Mouse (Mus musculus) testis, adult 2 months (tissue): ENCODE data around the gene Atp8a2.

Experiments used
- CTCF ChIP-seq: fragments of 200-500 bp; IDR thresholded peaks from 2 replicates; pipeline ENCODE4 v1.5.1; 2012; ENCODE audit warnings: low read depth, mild to moderate bottlenecking, inconsistent platforms, low read length, moderate library complexity; ENCODE audit not compliant: control insufficient read depth, insufficient read depth, insufficient replicate concordance
- POLR2A ChIP-seq: fragments of 200-500 bp; IDR thresholded peaks from 2 replicates; pipeline ENCODE4 v1.6.1; 2012; ENCODE audit warnings: low read depth, mild to moderate bottlenecking, inconsistent platforms, low read length, moderate library complexity; ENCODE audit not compliant: control insufficient read depth

DNA sequence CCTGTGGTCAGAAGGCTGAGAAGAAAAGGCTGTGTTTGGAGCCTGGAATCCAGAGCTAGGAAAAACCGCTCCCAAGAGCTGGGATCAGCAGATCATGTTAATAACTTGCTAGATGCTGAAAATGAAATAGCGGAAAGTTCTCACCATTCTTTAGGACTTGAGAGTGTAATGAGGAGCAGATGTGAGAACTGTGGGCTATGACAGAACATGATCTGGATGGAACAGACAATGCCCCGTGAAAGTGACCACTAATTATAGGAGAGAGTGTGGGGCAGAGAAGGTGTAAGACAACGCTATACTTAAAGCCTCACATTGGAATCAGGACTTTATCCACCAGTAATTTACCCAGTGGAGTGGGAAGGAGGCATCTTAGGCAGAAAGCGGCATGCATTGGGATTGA lies 455.2 kb downstream of the Atp8a2 start:
- TF ChIP-seq CTCF (no peak), POLR2A (no peak)
